Mouse (Mus musculus): Measurements from ENCODE around the gene Sestd1. TPM values are rescaled to one million over a fixed set of nuclear protein-coding genes. Genes with fewer than 3 reads are reported as not detected.

Gene Sestd1
- polyA plus RNA-seq, 1 experiment = 38.4 TPM

DNA sequence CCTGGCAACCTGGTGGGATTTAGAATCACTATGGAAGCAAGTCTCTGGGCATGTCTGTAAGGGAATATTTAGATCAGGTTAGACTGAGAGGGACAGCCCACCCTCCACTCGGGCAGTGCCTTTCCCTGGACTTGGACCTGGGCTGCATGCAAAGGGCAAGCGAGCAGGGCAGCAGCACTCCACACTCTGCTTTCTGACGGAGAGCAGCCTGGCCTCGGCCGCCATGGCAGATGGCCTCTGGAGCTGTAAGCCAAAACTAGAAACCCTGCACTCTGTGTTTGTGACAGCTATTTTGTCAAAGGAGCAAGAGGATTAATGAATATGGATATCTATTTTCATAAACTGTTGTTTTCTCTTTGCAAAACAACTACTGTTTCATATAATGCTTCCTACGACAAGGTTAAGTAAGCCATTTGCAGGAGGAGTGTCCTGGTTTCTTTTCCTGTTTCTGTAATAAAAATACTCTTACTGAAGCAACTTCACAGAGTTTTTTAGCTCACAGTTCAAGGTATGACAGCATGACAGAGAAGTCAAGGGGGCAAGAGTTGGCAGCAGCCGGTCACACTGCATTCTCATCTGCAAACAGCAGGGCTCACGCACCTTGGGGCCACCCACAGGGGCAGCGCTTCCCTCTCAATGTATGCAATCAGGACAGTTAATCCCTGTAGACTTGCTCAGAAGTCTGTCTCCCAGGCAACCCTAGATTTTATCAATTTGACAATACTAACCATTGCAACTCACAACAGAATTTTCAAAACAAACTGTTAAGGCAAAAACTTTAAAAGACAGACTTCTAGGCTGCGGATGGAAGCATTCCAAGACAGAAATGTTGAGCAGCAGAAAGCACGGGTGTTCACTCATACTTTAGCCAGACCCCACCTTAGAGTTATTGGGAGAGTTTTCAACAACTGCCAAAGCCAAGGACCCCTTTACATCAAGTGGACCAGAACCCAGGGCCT lies 16.6 kb downstream of the Sestd1 start:
- no peaks in the 10 kb centered on the region for H3K36me3 ChIP-seq (ENCODE audit: control insufficient read depth, insufficient read depth, low read length)
- no peaks in the 10 kb centered on the region for H3K27me3 ChIP-seq (replicated peaks; ENCODE audit: control insufficient read depth, insufficient read depth, low read length)
- no peak overlapping the region for H3K4me3 ChIP-seq (ENCODE audit: insufficient read depth, low read depth, low read length)
- TF ChIP-seq POLR2A (IDR thresholded peaks at IDR 0.05; ENCODE audit: low read depth, low read length) = no peak
- no peak for TF ChIP-seq CTCF (conservative IDR thresholded peaks at IDR 0.05; ENCODE audit: insufficient read depth, insufficient read length, low read depth, low read length)
- peaks cover 26% of the 10 kb centered on the region; the same call in 1 of the 2 replicates for H3K4me1 ChIP-seq (ENCODE audit: control insufficient read depth, insufficient read depth, low read length)
- peak; percentile 34 for DNase-seq
- peak overlapping the region; percentile 8 for H3K27ac ChIP-seq (ENCODE audit: insufficient read depth, low read depth, low read length)
- WGBS = 45% methylated on average over 11 of the region's 11 CpGs

DNA sequence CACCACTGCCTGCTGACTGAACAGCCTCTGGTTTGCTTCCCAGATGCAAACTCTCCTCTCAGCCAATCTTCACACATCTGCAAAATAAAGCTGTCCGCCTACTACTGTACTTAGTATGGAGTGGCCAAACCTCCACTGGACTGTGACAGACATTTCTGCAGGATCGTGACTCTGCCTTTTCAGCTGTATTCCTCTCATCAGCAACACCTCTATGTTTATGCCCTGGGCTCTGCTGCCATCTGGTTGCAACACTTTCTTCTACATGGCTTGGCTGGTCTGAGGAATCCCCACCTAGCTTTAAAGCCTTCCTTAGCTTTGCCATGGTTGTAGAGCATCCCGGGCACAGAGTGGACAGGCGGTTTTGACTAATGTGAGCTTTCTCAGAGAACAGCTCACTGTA lies 20.3 kb downstream of the Sestd1 start:
- H3K27me3 ChIP-seq (replicated peaks; ENCODE audit: control insufficient read depth, insufficient read depth, low read length) = no peaks in the 10 kb centered on the region
- peak; percentile 34 for DNase-seq
- TF ChIP-seq POLR2A (IDR thresholded peaks at IDR 0.05; ENCODE audit: low read depth, low read length) (no peak), CTCF (conservative IDR thresholded peaks at IDR 0.05; ENCODE audit: insufficient read depth, insufficient read length, low read depth, low read length) (no peak; the same call in 1 of the 2 replicates)
- peaks cover 6% of the 10 kb centered on the region; the same call in 1 of the 2 replicates for H3K4me1 ChIP-seq (ENCODE audit: control insufficient read depth, insufficient read depth, low read length)
- 57% methylated on average over 4 of the region's 4 CpGs for WGBS
- H3K27ac ChIP-seq (ENCODE audit: insufficient read depth, low read depth, low read length) = no peak overlapping the region
- no peak overlapping the region for H3K4me3 ChIP-seq (ENCODE audit: insufficient read depth, low read depth, low read length)
- no peaks in the 10 kb centered on the region for H3K36me3 ChIP-seq (ENCODE audit: control insufficient read depth, insufficient read depth, low read length)

DNA sequence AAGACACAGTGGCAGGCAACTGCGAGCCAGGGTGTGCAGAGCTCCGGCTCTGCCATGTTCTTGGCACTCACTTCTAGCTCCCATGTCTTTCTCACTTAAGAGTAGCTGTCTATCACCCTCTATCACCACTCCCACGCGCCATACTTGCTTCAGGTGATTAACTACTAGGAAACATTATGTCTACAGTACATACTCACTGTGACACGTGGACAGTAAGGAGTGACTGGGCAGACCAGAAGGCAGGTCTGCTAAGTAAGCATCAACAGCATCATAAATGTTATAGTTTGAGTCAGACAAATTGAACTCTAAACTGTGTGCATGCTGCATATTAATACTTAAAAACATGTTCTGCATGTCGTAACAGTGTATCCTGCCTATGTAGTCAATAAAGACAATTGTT lies 27.2 kb downstream of the Sestd1 start:
- no peak for TF ChIP-seq CTCF (conservative IDR thresholded peaks at IDR 0.05; ENCODE audit: insufficient read depth, insufficient read length, low read depth, low read length)
- TF ChIP-seq POLR2A (IDR thresholded peaks at IDR 0.05; ENCODE audit: low read depth, low read length) = no peak
- no peaks in the 10 kb centered on the region for H3K27me3 ChIP-seq (replicated peaks; ENCODE audit: control insufficient read depth, insufficient read depth, low read length)
- DNase-seq = no peak
- H3K4me3 ChIP-seq (ENCODE audit: insufficient read depth, low read depth, low read length) = no peak overlapping the region
- H3K4me1 ChIP-seq (ENCODE audit: control insufficient read depth, insufficient read depth, low read length) = peaks cover 8% of the 10 kb centered on the region; the same call in 1 of the 2 replicates
- 75% methylated on average over 6 of the region's 6 CpGs for WGBS
- no peak overlapping the region for H3K27ac ChIP-seq (ENCODE audit: insufficient read depth, low read depth, low read length)
- H3K36me3 ChIP-seq (ENCODE audit: control insufficient read depth, insufficient read depth, low read length) = no peaks in the 10 kb centered on the region

DNA sequence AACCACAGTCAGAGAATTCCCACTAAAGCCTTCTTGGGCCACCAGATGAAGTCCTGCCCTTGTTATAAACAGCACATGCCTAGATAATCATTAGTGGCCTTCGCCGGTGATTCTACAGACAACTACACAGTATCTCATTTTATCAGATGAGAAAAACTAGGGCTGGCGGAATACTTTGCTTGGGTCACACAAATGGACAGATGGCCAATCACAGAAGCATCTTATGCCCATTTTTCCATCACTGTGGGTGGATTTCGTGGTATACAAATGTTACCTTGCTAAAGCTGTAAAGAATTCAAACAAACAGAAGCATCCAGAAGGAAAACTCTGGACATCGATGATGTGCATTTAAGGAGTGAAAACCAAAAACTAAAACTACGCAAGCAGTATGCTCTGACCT lies 28.7 kb downstream of the Sestd1 start:
- H3K27me3 ChIP-seq (replicated peaks; ENCODE audit: control insufficient read depth, insufficient read depth, low read length) = no peaks in the 10 kb centered on the region
- 80% methylated on average over 6 of the region's 6 CpGs for WGBS
- TF ChIP-seq CTCF (conservative IDR thresholded peaks at IDR 0.05; ENCODE audit: insufficient read depth, insufficient read length, low read depth, low read length) = no peak
- no peak for TF ChIP-seq POLR2A (IDR thresholded peaks at IDR 0.05; ENCODE audit: low read depth, low read length)
- peaks cover 19% of the 10 kb centered on the region; the same call in 1 of the 2 replicates for H3K4me1 ChIP-seq (ENCODE audit: control insufficient read depth, insufficient read depth, low read length)
- no peak overlapping the region for H3K4me3 ChIP-seq (ENCODE audit: insufficient read depth, low read depth, low read length)
- H3K27ac ChIP-seq (ENCODE audit: insufficient read depth, low read depth, low read length) = no peak overlapping the region
- no peaks in the 10 kb centered on the region for H3K36me3 ChIP-seq (ENCODE audit: control insufficient read depth, insufficient read depth, low read length)
- no peak for DNase-seq

DNA sequence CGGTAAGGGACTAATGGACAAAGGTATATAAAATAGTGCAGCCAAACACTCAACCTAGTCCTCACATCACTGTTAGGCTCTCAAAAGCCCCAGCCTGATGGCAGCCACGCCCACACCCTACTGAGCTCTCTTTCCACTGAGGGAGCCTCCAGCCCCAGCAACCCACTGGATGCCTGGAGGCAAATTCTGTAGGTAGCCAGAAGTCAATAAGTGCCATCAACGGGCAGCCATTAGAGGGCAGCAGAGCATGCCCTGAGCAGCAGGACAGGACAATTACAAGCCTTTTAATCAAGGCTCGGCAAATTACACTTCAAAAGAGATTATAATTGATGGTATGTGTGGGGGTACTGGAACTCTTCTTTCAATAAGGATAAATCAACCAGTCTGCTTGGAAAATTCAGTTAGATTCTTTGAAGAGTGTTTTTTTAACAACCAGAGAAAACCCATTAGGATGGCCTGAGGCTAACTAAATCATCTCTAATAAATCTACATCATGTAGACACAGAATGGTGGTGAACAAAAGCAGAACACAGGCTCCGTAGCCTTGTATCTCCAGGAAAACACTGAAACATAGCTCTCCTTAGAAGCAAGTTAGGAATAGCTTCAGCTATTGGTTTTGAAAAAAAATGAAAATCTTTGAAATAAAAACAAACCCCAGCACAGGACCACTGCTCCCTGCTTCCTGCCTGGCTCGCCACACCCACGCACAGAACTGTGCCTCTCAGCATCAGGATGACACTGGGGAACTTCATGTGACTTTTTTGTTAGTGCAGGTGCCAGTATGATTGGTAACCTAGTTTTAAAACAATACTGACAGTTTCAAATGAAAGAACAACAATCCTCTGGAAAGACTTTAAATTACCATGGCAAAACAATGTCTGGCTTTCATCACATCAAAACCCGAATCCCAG lies 30.4 kb downstream of the Sestd1 start:
- H3K27me3 ChIP-seq (replicated peaks; ENCODE audit: control insufficient read depth, insufficient read depth, low read length) = no peaks in the 10 kb centered on the region
- WGBS = 32% methylated on average over 8 of the region's 8 CpGs
- H3K4me1 ChIP-seq (ENCODE audit: control insufficient read depth, insufficient read depth, low read length) = peaks cover 22% of the 10 kb centered on the region; the same call in 1 of the 2 replicates
- DNase-seq = peak; percentile 75
- no peak overlapping the region for H3K4me3 ChIP-seq (ENCODE audit: insufficient read depth, low read depth, low read length)
- H3K27ac ChIP-seq (ENCODE audit: insufficient read depth, low read depth, low read length) = no peak overlapping the region
- no peak for TF ChIP-seq POLR2A (IDR thresholded peaks at IDR 0.05; ENCODE audit: low read depth, low read length)
- peak; percentile 87 for TF ChIP-seq CTCF (conservative IDR thresholded peaks at IDR 0.05; ENCODE audit: insufficient read depth, insufficient read length, low read depth, low read length)
- H3K36me3 ChIP-seq (ENCODE audit: control insufficient read depth, insufficient read depth, low read length) = no peaks in the 10 kb centered on the region

DNA sequence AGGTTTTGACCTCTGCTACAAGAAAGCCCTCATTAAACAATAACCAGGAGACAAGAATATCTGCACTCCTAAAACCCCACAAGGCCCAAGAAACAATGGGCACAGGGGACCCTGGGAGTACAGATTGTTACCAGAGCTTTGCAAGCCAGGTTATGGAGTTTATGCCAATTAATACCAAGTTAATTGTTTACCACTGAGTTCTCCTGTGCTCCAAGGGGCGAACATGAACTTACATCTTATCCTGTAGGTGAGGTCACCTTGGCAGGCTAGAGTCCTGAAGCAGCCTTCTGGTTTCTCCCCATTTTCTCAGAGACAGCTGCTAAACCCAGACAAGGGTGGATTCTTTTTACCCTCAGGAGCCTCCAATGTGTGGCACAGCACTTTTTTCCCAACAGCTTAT lies 32.0 kb downstream of the Sestd1 start:
- peak; percentile 65 for DNase-seq
- no peak overlapping the region for H3K4me3 ChIP-seq (ENCODE audit: insufficient read depth, low read depth, low read length)
- no peaks in the 10 kb centered on the region for H3K27me3 ChIP-seq (replicated peaks; ENCODE audit: control insufficient read depth, insufficient read depth, low read length)
- 27% methylated on average over 1 of the region's 1 CpGs for WGBS
- H3K27ac ChIP-seq (ENCODE audit: insufficient read depth, low read depth, low read length) = peak overlapping the region; percentile 86; the same call in 1 of the 2 replicates
- H3K4me1 ChIP-seq (ENCODE audit: control insufficient read depth, insufficient read depth, low read length) = peaks cover 22% of the 10 kb centered on the region; the same call in 1 of the 2 replicates
- no peak for TF ChIP-seq POLR2A (IDR thresholded peaks at IDR 0.05; ENCODE audit: low read depth, low read length)
- TF ChIP-seq CTCF (conservative IDR thresholded peaks at IDR 0.05; ENCODE audit: insufficient read depth, insufficient read length, low read depth, low read length) = no peak
- H3K36me3 ChIP-seq (ENCODE audit: control insufficient read depth, insufficient read depth, low read length) = no peaks in the 10 kb centered on the region; the same call in none of the 2 replicates
